Mouse (Mus musculus) lung, postnatal 0 days (tissue): ENCODE data around the gene Olfr1509. TPM values are rescaled to one million over a fixed set of nuclear protein-coding genes. Genes with fewer than 3 reads are reported as not detected.
"Not testable (repeated sequence)": the region's sequence is repeated elsewhere in the genome, so short reads cannot be mapped to it uniquely, and the experiment has no call there.

Experiments
- ATAC-seq: fragments of 200-750 bp; cut with Nextera tagmentation; 2 replicates; pipeline ENCODE4 v1.8.0; 2017; ENCODE audit warnings: moderate library complexity
- DNase-seq: peaks from one replicate; pipeline ENCODE4 v3.0.0-alpha.2; 2016; ENCODE audit warnings: low spot score
- H3K27ac ChIP-seq: fragments of 300-500 bp; sonication (generic); 2 replicates; pipeline ENCODE4 v1.5.1; 2014; ENCODE audit warnings: antibody characterized with exemption, mild to moderate bottlenecking, low read length, mixed read lengths
- H3K27me3 ChIP-seq: fragments of 300-500 bp; sonication (generic); replicated peaks from 2 replicates; pipeline ENCODE4 v1.6.1; 2014; ENCODE audit warnings: low read length, mixed read lengths; ENCODE audit not compliant: insufficient read depth
- H3K36me3 ChIP-seq: fragments of 300-500 bp; sonication (generic); 2 replicates; pipeline ENCODE4 v1.6.1; 2014; ENCODE audit warnings: low read length, mixed read lengths; ENCODE audit not compliant: insufficient read depth
- H3K4me1 ChIP-seq: fragments of 300-500 bp; sonication (generic); 2 replicates; pipeline ENCODE4 v1.6.1; 2014; ENCODE audit warnings: antibody characterized with exemption, low read depth, low read length, mixed read lengths; ENCODE audit not compliant: insufficient read depth
- H3K4me2 ChIP-seq: fragments of 300-500 bp; sonication (generic); replicated peaks from 2 replicates; pipeline ENCODE4 v1.6.1; 2014; ENCODE audit warnings: low read depth, mild to moderate bottlenecking, low read length, moderate library complexity, mixed read lengths
- H3K4me3 ChIP-seq: fragments of 300-500 bp; sonication (generic); 2 replicates; pipeline ENCODE4 v1.5.1; 2014; ENCODE audit warnings: low read depth, low read length
- H3K9ac ChIP-seq: fragments of 300-500 bp; sonication (generic); replicated peaks from 2 replicates; pipeline ENCODE4 v1.6.1; 2014; ENCODE audit warnings: low read depth, mild to moderate bottlenecking
- H3K9me3 ChIP-seq: fragments of 300-500 bp; sonication (generic); 2 replicates; pipeline ENCODE4 v1.6.1; 2016; ENCODE audit warnings: low read length, mixed read lengths
- CTCF ChIP-seq: IDR thresholded peaks from 2 replicates; pipeline ENCODE4 v1.5.1; 2016; ENCODE audit warnings: antibody characterized with exemption, mild to moderate bottlenecking
- EP300 ChIP-seq: IDR thresholded peaks from 2 replicates; pipeline ENCODE4 v1.6.1; 2016; ENCODE audit warnings: antibody characterized with exemption, mild to moderate bottlenecking, control low read depth
- WGBS: fragments of 180-500 bp; shearing (Covaris S2); extraction: QIAGEN DNeasy Blood & Tissue Kit; methylation state at CpG from one replicate; pipeline ENCODE4 v1.1.7; 2014; 5-methylcytosine and 5-hydroxymethylcytosine counted together
- polyA plus RNA-seq: library from polyadenylated mRNA; unstranded; fragments of >200 nt; fragmentation: Nextera tagmentation; extraction: Ambion mirVana; gene quantifications from 2 replicates; pipeline ENCODE4 v1.2.1, GENCODE M21; 2015

The Olfr1509 gene
- polyA plus RNA-seq = not detected in 2 replicates

DNA sequence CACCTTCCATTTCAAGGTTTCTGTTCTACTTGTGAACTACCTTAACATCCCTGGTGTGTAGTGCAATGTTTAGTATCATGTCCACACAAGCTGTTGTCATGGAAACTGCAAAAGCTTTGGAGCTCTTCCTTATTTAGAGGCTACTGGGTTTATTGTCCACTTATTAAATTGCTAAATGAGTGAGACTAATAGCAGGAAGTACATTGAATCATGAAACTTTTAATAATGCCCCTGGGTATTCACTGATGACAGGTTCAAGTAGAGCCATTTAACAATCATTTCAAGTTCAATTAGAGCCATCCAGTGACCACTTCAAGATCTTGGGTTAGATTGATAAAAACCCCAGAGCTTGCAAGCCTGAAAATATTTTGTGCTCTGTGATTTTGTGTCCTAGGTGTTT is at the start of gene Olfr1509:
Olfr1509 (plus strand) TSS at position 301 of the 400 bp plus-strand sequence.
- TF ChIP-seq EP300 = no peak
- no peak for TF ChIP-seq CTCF
- no peak for ATAC-seq
- Histone ChIP-seq H3K27ac (no peak within 1 kb of the TSS), H3K4me1 (no peaks in the 10 kb centered on the region), H3K4me2 (no peak within 1 kb of the TSS), H3K27me3 (no peaks in the 10 kb centered on the region), H3K36me3 (no peaks in the 10 kb centered on the region), H3K9me3 (no peaks in the 10 kb centered on the region), H3K4me3 (no peak within 1 kb of the TSS), H3K9ac (no peak within 1 kb of the TSS)
- no peak for DNase-seq

- no peak for ATAC-seq
- Histone ChIP-seq H3K4me1 (no peaks in the 10 kb centered on the region), H3K4me3 (no peak within 1 kb of the TSS), H3K36me3 (no peaks in the 10 kb centered on the region), H3K9me3 (no peaks in the 10 kb centered on the region), H3K27ac (no peak within 1 kb of the TSS), H3K4me2 (no peak within 1 kb of the TSS), H3K27me3 (no peaks in the 10 kb centered on the region), H3K9ac (no peak within 1 kb of the TSS)
- no peak for DNase-seq
- 72% methylated on average over 4 of the region's 4 CpGs for WGBS
- no peak for TF ChIP-seq CTCF
- TF ChIP-seq EP300 = no peak
These were observed 45.5 kb upstream of the Olfr1509 start, which contains the start of gene Olfr1511 for GRCm38 (mm10) chr14:52397279-52397678. Gene Olfr1511, minus strand, starts transcription at chr14:52397379.

GRCm38 (mm10) chr14:52410142-52410919 is 32.5 kb upstream of the Olfr1509 start:
- H3K9ac ChIP-seq, H3K4me1 ChIP-seq, H3K27me3 ChIP-seq, DNase-seq, H3K9me3 ChIP-seq, H3K4me3 ChIP-seq, ATAC-seq, H3K27ac ChIP-seq, H3K4me2 ChIP-seq, H3K36me3 ChIP-seq: not testable (repeated sequence)
- 60% methylated on average over 7 of the region's 10 CpGs for WGBS

GRCm38 (mm10) chr14:52414273-52414672 is 28.5 kb upstream of the Olfr1509 start, which contains the start of gene Olfr1510:
Gene Olfr1510, minus strand, starts transcription at chr14:52414373.
- H3K9me3 ChIP-seq = no peaks in the 10 kb centered on the region
- 81% methylated on average over 3 of the region's 3 CpGs for WGBS
- DNase-seq (no peak), ATAC-seq (no peak)
- TF ChIP-seq EP300 (no peak), CTCF (no peak)
- no peak within 1 kb of the TSS for H3K9ac ChIP-seq
- no peak within 1 kb of the TSS for H3K4me2 ChIP-seq
- H3K27ac ChIP-seq = no peak within 1 kb of the TSS
- no peaks in the 10 kb centered on the region for H3K27me3 ChIP-seq
- no peaks in the 10 kb centered on the region for H3K36me3 ChIP-seq
- H3K4me3 ChIP-seq = no peak within 1 kb of the TSS
- H3K4me1 ChIP-seq = no peaks in the 10 kb centered on the region

DNA sequence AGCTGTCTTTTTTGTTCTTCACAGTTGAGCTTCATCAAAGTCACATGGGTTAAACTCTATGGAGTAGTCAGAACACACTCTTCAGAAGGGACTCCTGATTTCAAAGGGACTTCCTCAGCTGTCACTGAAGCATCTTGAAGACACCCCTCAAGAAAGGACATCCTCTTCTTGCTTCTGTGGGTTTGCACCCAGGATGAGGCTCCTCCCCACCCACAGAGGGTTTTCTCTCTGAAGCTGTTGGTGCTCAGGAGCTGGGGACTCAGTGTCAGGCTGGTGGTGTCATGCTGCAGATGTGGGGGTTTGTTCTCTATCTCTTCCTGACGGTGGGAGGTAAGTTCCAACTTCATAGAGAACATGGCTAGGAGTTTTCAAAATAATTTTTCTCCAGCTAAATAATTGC is 15.1 kb upstream of the Olfr1509 start:
- H3K9ac ChIP-seq = no peak overlapping the region
- no peaks in the 10 kb centered on the region for H3K4me1 ChIP-seq
- ATAC-seq = no peak
- H3K4me2 ChIP-seq = no peak overlapping the region
- WGBS = 85% methylated on average over 1 of the region's 1 CpGs
- H3K27ac ChIP-seq = no peak overlapping the region
- H3K36me3 ChIP-seq = no peaks in the 10 kb centered on the region
- DNase-seq = no peak
- no peak overlapping the region for H3K4me3 ChIP-seq
- H3K9me3 ChIP-seq = no peaks in the 10 kb centered on the region
- no peaks in the 10 kb centered on the region for H3K27me3 ChIP-seq
- TF ChIP-seq EP300 = no peak
- TF ChIP-seq CTCF = no peak

- Histone ChIP-seq H3K9me3 (no peaks in the 10 kb centered on the region), H3K4me2 (no peak overlapping the region), H3K9ac (no peak overlapping the region), H3K36me3 (no peaks in the 10 kb centered on the region), H3K4me3 (no peak overlapping the region), H3K27ac (no peak overlapping the region), H3K27me3 (no peaks in the 10 kb centered on the region), H3K4me1 (no peaks in the 10 kb centered on the region)
- WGBS = 80% methylated on average over 8 of the region's 8 CpGs
- no peak for DNase-seq
- TF ChIP-seq EP300 (no peak), CTCF (no peak)
- ATAC-seq = no peak
These were observed 8.3 kb downstream of the Olfr1509 start for GRCm38 (mm10) chr14:52451138-52451537.
